Mouse (Mus musculus): ENCODE results near the gene Iah1. TPM values are rescaled to one million over a fixed set of nuclear protein-coding genes. Genes with fewer than 3 reads are reported as not detected.

Gene Iah1
- polyA plus RNA-seq, 1 experiment from 2014 or later: 58.8 TPM

Other genes starting within 250 kb of the Iah1 start
- 106 and 107 TPM in 2 replicates for gene Cpsf3, start 31.0 kb upstream of the Iah1 start, polyA plus RNA-seq (2015; fragmentation: Nextera tagmentation; extraction: Ambion mirVana)
- 37.6 and 46.1 TPM in 2 replicates for gene Itgb1bp1, start 30.1 kb upstream of the Iah1 start, polyA plus RNA-seq (2015; fragmentation: Nextera tagmentation; extraction: Ambion mirVana)
- gene Adam17, start 57.2 kb downstream of the Iah1 start, polyA plus RNA-seq (2015; fragmentation: Nextera tagmentation; extraction: Ambion mirVana): 28.9 and 31.7 TPM in 2 replicates
- 578 and 671 TPM in 2 replicates for gene Ywhaq, start 101.2 kb downstream of the Iah1 start, polyA plus RNA-seq (2015; fragmentation: Nextera tagmentation; extraction: Ambion mirVana)

All from intestine, embryonic 15.5 days (tissue).